Mouse (Mus musculus) megakaryocyte, embryonic 14.5 days (primary cell): ENCODE data around the gene Ppp6r3. TPM values are rescaled to one million over a fixed set of nuclear protein-coding genes. Genes with fewer than 3 reads are reported as not detected.
A peak's percentile ranks its signal among the peaks of the same experiment; 100 is the strongest.

Source experiments
- H3K27me3 ChIP-seq: replicated peaks from 2 replicates; pipeline ENCODE3; 2012; ENCODE audit warnings: inconsistent platforms
- H3K36me3 ChIP-seq: replicated peaks from 2 replicates; pipeline ENCODE3; 2012; ENCODE audit warnings: low read length, inconsistent platforms, mixed read lengths
- H3K4me1 ChIP-seq: 2 replicates; pipeline ENCODE4 v1.6.1; 2012; ENCODE audit warnings: inconsistent platforms
- H3K4me3 ChIP-seq: replicated peaks from 2 replicates; pipeline ENCODE3; 2012; ENCODE audit warnings: moderate library complexity, mild to moderate bottlenecking, inconsistent platforms
- H3K9me3 ChIP-seq: 2 replicates; pipeline ENCODE4 v1.6.1; 2012; ENCODE audit warnings: inconsistent platforms
- FLI1 ChIP-seq: IDR thresholded peaks from 2 replicates; pipeline ENCODE4 v1.6.1; 2012; ENCODE audit warnings: low read length, inconsistent platforms, mixed read lengths
- GATA1 ChIP-seq: IDR thresholded peaks from 3 replicates; pipeline ENCODE4 v1.6.1; 2012; ENCODE audit warnings: mixed read lengths, low read length, inconsistent platforms, borderline replicate concordance
- polyA plus RNA-seq: library from polyadenylated mRNA; stranded (reverse); fragments of >175 nt; gene quantifications from 2 replicates; pipeline ENCODE4 v1.2.3, GENCODE M21; 2012; ENCODE audit warnings: low replicate concordance; ENCODE audit not compliant: insufficient read depth

Gene Ppp6r3
- polyA plus RNA-seq, 1 experiment: 45.1 TPM

DNA sequence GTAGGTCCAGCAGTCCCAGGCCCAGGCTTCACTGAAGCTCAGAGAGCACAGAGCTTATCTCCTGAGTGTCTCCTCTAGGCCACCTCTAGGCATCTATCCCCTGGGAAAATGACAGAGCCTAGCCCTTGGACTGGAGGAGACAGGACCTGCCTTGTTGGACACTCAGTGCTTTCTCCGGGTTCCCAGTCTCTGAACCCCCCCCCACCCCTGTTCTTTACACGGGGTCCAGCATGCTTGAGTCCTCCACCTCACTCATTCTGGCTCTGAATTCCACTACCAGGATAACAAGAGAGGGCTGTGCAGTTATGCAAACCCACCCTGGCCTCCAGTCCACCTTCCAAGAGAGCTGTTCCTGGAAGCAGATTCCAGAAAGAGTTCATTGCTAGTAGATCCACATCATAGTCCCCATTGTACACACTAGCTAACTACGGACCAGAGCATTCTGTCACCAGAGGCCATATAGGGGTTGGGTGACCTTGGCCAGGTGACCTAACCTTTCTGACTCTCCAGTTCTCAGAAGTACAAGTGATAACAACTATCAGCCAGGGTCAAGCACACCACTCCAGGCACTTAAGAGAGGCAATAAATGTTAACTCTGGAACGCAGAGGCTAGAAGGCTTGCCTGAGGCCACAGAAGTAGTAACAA lies 1.8 kb upstream of the Ppp6r3 start:
- Histone ChIP-seq H3K9me3 (no peaks in the 10 kb centered on the region), H3K36me3 (peaks cover 2% of the 10 kb centered on the region), H3K4me1 (peaks cover 56% of the 10 kb centered on the region), H3K27me3 (no peaks in the 10 kb centered on the region), H3K4me3 (peak overlapping the region; percentile 97)
- TF ChIP-seq GATA1: no peak
- TF ChIP-seq FLI1: no peak

DNA sequence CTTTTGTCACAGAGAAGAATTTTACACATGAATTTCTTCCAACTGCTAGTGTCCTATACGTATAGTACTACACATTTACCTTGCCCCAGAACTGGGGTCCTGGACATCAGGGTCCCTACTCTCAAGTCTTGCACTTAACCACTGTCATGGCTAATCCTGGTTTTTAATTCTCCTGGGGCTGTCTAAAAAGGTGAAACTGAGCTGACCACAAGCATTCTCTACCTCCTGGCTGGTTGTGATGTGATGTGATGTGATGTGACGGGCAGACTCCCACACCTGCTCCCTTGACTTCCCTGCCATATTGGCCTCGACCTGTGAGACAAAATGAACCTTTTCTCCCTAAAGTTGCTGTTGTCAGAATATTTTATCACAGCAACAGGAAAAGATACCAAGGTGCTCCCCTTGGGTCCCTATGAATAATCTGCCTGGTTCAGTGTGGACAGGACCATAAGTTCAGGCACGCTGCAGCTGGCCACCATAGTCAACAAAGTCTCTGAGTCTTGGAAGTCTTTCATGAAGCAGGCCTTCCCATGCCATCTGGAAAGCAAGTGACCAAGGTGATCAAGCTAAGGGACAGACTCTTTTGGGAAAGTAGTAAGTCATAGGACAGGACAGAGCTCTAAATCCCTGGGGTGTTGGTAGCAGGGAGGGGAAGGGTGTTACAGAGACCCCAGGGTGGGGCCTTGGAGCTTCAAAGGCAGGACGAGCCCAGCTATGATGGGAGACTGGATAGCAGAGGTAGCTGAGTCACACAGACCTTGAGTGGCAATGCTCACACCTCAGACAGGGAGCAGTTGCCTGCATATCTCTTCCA lies 1.1 kb upstream of the Ppp6r3 start:
- H3K4me3 ChIP-seq: peak overlapping the region; percentile 97
- peaks cover 4% of the 10 kb centered on the region for H3K36me3 ChIP-seq
- H3K4me1 ChIP-seq: peaks cover 57% of the 10 kb centered on the region
- no peak for TF ChIP-seq FLI1
- TF ChIP-seq GATA1: no peak
- no peaks in the 10 kb centered on the region for H3K27me3 ChIP-seq
- H3K9me3 ChIP-seq: no peaks in the 10 kb centered on the region

DNA sequence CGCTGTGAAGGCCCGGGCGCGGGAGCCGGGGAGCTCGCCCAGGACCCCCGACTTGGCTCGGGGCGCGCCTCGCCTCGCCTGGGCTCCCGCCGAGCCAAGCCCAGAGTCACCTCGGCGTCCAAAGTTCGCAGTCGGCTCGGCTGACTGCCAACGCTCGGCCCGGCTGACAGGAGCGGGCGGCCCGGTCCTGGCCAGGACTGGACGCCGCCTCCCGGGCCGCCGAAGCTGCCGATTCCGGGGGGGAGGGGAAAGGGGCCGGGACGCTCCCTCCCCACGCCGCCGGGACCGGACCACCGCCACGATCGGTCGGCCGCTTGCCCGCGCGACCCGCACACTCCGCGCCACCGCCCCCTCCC lies 295 bp downstream of the Ppp6r3 start:
- Histone ChIP-seq H3K36me3 (peaks cover 10% of the 10 kb centered on the region), H3K27me3 (no peaks in the 10 kb centered on the region), H3K4me1 (peaks cover 68% of the 10 kb centered on the region), H3K4me3 (peak overlapping the region; percentile 97), H3K9me3 (no peaks in the 10 kb centered on the region)
- TF ChIP-seq GATA1 (no peak), FLI1 (no peak)

DNA sequence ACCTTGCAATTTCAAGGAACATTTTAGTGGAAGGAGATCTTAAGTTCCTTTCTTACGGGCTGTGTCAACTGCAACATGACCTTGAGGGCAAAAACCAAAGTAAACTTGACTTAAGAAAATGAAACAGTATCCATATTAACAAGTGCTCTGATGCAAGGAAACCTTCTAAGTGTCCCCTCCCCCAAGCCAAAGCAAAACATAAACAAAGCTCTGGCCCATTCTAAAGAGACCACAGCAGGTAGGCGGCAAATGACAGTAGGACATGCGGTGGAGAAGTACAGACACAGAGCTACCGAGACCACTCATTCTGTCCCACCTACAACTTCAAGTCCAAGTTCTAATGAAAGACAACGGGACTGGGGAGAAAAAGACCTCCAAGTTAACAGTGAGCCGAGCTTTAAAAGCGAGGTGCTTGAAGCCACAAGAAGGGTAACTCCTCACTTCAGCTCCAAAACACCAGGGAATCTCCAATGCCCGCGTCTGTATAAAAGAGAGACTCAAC lies 905 bp downstream of the Ppp6r3 start:
- peak overlapping the region; percentile 97 for H3K4me3 ChIP-seq
- peaks cover 69% of the 10 kb centered on the region for H3K4me1 ChIP-seq

DNA sequence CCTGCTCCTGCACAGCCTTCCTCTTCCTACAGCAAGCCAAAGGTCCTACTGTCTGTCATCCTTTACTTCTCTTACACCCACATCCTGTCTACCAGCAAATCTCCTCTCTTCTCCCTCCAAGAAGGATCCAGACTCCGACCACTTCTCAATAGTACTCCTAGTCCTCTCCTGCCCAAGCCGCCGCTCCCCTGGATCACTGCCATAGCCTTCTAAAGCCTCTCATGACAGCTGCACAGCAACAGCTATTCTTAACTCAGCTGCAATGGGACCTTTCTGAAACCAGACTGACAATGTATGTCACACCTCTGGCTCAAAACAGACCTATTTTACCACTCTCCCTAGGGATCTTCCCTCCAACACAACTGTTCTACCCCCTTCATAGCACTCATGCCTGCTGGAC lies 11.2 kb downstream of the Ppp6r3 start:
- Histone ChIP-seq H3K4me3 (no peak overlapping the region), H3K4me1 (peaks cover 94% of the 10 kb centered on the region), H3K27me3 (no peaks in the 10 kb centered on the region), H3K36me3 (peaks cover 59% of the 10 kb centered on the region), H3K9me3 (no peaks in the 10 kb centered on the region)
- TF ChIP-seq FLI1: no peak
- TF ChIP-seq GATA1: no peak

More for the DNA sequence above, 905 bp downstream of the Ppp6r3 start:
- H3K9me3 ChIP-seq: no peaks in the 10 kb centered on the region
- H3K27me3 ChIP-seq: no peaks in the 10 kb centered on the region
- H3K36me3 ChIP-seq: peaks cover 11% of the 10 kb centered on the region
- no peak for TF ChIP-seq FLI1

DNA sequence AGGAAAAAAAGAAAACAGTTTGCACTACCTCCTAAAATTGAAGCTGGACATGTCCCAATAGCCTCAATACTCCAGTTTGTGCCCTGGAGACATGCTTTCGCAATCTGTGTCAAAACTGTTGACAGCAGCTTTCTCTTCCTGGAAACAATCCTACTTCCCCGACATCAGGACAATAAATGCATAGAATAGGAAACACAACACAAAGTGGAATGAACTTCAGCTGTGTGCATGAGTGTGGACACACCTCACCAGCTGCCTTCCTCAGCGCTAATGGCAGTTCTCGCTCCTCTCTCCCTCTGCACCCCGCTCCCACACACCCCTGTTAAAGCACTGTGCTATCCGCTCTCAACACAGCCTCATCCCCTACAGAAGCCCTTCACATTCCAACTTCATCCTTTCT lies 12.8 kb downstream of the Ppp6r3 start:
- peaks cover 59% of the 10 kb centered on the region for H3K36me3 ChIP-seq
- no peaks in the 10 kb centered on the region for H3K9me3 ChIP-seq
- H3K27me3 ChIP-seq: no peaks in the 10 kb centered on the region
- peak overlapping the region; percentile 74 for H3K4me3 ChIP-seq
- peaks cover 81% of the 10 kb centered on the region for H3K4me1 ChIP-seq
- TF ChIP-seq GATA1 (no peak), FLI1 (no peak)

DNA sequence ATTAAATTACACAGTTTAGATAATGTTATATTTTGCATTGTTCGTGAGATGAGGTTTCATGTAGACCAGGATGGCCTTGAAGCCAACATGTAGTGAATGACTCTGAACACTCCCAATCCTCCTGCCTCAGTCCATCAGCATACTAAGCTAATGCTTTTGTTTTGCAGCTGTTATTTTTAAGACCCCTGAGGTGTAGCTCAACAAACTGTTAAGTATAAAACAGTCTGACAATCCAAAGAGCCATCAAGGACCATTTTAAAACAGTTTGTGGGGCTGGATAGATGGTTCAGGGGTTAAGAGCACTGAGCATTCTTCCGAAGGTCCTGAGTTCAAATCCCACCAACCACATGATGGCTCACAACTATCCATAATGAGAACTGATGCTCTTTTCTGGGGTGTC lies 13.3 kb downstream of the Ppp6r3 start:
- Histone ChIP-seq H3K9me3 (no peaks in the 10 kb centered on the region), H3K4me3 (no peak overlapping the region), H3K36me3 (peaks cover 55% of the 10 kb centered on the region), H3K27me3 (no peaks in the 10 kb centered on the region), H3K4me1 (peaks cover 81% of the 10 kb centered on the region)
- TF ChIP-seq FLI1 (no peak), GATA1 (no peak)

DNA sequence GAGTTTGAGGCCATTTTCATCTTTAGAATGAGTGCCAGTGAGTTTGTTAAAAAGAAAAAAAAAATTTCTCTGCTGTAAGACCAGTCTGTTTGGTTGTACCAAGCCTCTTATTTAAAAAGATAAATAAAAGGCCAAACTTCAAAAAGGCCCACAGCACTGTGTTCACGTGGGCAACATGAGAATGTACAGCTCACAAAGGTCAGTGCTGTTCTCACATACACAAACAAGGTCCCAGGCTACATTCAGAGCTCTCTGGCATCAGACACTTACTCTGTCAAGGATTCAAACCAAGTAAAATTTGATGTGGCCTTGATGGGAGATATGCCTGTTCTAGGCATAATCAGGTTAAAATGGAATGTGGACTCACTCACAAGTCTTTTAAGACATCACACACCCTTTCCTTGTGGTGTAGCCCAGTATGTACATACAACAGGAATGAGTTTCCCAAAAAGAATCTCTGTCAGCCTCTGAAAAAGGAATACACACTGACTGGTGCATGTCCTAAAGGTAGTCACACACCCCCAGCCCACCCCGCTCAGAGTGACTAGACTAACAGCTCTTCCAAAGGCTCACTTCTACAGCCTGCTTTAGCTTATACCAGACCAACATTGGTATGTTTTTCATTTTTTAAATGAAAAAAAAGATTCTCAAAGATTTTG lies 19.3 kb downstream of the Ppp6r3 start:
- no peak overlapping the region for H3K4me3 ChIP-seq
- H3K9me3 ChIP-seq: no peaks in the 10 kb centered on the region
- peaks cover 19% of the 10 kb centered on the region for H3K36me3 ChIP-seq
- H3K27me3 ChIP-seq: no peaks in the 10 kb centered on the region
- TF ChIP-seq GATA1: no peak
- no peak for TF ChIP-seq FLI1
- peaks cover 74% of the 10 kb centered on the region for H3K4me1 ChIP-seq

DNA sequence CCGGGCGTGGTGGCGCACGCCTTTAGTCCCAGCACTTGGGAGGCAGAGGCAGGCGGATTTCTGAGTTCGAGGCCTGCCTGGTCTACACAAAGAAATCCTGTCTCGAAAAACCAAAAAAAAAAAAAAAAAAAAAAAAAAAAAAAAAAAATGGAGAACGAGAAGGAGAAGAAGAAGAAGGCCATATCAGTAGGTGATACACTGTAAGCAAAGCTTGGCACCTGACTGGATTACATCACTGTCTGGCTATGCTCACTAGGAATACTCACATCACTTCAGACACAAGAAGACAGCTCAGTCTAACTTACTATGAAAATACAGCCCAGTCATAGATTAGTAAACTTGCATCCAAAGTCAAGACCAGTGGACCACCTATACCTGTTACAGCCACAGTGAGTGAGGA lies 20.8 kb downstream of the Ppp6r3 start:
- Histone ChIP-seq H3K9me3 (no peaks in the 10 kb centered on the region), H3K4me3 (no peak overlapping the region), H3K4me1 (peaks cover 74% of the 10 kb centered on the region), H3K36me3 (peaks cover 11% of the 10 kb centered on the region), H3K27me3 (no peaks in the 10 kb centered on the region)
- TF ChIP-seq GATA1: no peak
- no peak for TF ChIP-seq FLI1

DNA sequence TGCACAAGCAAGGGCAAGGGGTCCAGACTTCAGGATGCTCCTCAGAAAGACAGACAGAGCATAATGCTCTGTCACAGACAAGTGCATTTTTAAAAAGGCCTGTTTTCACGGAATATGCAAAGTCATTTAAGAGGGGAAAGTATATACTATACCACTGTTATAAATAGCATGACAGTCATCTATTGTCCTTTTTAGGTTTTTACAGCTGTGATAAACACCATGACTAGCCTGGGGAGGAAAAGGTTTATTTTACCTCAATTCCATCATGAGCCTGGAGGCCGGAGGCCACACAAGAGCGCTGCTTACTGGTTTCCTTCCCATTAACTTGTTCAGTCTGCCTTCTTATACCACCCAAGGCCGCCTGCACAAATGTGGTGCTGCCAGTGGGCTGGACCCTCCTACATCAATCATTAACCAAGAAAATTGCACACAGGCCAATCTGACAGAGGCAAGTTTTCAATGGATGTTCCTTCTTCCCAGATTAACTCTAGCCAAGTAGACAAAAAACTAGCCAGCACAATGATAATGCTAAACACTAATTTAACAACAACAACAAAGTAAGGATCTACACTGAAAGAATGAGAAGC lies 23.9 kb downstream of the Ppp6r3 start:
- no peaks in the 10 kb centered on the region for H3K27me3 ChIP-seq
- no peak for TF ChIP-seq GATA1
- no peak for TF ChIP-seq FLI1
- H3K4me3 ChIP-seq: peak overlapping the region; percentile 79
- H3K36me3 ChIP-seq: peaks cover 32% of the 10 kb centered on the region
- no peaks in the 10 kb centered on the region for H3K9me3 ChIP-seq
- peaks cover 88% of the 10 kb centered on the region for H3K4me1 ChIP-seq
